Mouse (Mus musculus) embryo, embryonic 9.5 days (tissue): Measurements from ENCODE around the gene Paqr8.
"Not testable (repeated sequence)": the region's sequence is repeated elsewhere in the genome, so short reads cannot be mapped to it uniquely, and the experiment has no call there.

Experiments used
- DNase-seq: peaks from one replicate; pipeline ENCODE4 v3.0.0-alpha.2; 2017; ENCODE audit errors: extremely low spot score

The Paqr8 gene

DNA sequence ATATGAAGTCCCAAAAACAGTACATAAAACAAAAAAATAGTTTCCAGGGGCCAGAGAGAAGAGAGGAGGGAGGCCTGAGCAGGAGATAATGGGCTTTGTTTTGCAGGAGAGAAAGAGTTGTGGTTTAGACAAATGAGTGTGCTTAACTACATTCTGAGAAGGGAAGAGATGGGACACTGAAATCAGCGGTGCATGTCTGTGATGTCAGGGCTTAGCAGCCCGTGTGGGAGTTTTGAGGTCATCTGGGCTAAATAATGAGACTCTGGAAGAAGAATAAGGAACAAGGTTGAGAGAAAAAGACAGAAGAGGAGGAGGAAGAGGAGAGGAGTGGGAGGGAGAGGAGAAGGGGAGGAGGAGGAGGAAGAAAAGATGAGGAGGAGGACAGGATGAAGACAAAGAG, 21.7 kb downstream of the Paqr8 start:
- no peak for DNase-seq

DNA sequence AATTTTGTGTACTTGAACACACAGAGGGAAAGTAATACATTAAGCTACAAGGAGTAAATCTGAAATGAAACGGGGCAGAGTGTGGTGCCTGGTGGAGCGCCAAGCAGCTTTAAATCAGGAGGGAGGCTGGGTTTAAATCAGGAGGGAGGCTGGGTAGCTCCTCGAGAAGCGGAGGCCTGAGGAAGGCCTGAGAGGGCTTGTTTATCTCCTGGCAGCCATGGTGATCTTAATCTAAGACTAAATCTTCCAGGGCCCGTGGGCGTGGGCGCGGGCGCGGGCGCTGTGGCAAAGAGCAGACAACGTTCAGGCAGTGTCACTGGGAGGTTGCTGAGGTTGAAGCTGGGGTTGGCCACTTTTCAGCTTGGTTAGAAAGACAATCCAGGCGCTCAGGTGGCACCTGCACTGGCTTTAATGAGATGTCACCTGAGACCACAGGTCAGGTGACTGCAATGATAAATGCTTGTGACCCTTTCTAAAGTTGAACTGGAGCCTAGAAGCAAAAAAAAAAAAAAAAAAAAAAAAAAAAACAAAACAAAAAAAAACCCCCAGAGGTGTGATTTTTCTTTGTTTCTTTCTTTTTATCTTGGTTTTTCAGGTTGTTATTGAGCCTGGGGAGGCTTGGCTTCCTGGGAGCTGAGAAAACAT, 22.2 kb downstream of the Paqr8 start:
- no peak for DNase-seq

GRCm38 (mm10) chr1:20914769-20915168, 24.4 kb downstream of the Paqr8 start:
- no peak for DNase-seq

DNA sequence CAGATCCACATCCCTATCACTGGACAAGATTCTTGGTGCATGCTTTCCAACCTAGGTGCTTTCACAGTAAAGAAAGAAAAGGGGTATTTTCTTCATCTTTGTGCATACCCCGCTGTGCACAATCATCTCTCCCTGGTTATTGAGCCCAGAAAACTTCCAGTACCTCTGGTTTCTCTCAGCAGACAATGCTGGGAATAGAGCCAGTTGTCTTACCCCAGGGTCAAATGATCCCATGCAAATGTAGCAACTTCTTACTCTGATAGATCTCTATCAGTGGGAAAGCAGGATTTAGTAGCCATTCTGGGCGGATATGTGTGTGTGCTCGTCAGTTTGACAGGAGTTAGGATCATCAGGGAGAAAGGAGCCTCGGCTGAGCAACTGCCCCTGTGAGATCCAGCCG, 25.2 kb downstream of the Paqr8 start:
- DNase-seq = no peak

DNA sequence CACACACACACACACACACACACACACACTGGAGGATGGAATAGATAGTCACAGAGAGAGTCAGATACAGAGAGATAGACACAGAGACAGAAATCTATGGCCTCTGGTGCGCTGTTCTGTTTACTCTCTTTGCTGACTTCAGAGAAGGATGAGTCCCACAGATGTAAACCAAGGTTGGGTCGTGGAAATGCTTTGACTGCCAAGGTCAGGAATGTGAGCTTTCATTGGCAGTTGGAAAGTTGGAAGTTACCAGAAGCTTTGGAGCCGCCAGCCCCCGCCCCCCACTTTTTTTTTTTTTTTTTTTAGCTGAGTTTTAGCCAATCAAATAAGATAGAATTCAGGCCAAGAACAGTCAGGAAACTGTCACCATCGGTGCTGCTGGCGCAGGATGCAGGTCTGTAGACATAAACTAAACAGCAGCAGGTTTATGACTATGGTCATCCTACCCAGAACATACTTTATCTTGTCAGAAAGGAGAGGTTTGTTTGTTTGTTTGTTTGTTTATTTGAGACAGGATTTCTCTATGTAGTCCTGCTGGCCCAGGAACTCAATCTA, 27.2 kb downstream of the Paqr8 start:
- no peak for DNase-seq

GRCm38 (mm10) chr1:20919728-20920127, 29.3 kb downstream of the Paqr8 start:
- no peak for DNase-seq

- DNase-seq = no peak
These were observed 30.7 kb downstream of the Paqr8 start for GRCm38 (mm10) chr1:20921081-20921528.

- no peak for DNase-seq
These were observed 32.4 kb downstream of the Paqr8 start for GRCm38 (mm10) chr1:20922612-20923399.

DNA sequence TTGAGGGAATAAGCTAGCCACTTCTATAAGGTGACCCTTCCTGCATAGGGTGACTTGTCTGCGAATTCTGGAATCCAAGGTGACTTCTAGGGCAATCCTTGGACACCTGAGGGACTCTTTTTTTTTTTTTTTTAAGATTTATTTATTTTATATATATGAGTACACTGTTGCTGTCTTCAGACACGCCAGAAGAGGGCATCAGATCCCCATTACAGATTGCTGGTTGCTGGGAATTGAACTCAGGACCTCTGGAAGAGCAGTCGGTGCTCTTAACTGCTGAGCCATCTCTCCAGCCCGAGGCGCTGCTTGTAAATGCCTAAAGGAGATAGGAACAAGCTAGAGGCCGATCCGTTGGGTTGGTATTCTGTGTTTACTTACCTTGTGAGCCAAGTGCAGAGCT, 34.9 kb downstream of the Paqr8 start:
- not testable (repeated sequence) for DNase-seq

DNA sequence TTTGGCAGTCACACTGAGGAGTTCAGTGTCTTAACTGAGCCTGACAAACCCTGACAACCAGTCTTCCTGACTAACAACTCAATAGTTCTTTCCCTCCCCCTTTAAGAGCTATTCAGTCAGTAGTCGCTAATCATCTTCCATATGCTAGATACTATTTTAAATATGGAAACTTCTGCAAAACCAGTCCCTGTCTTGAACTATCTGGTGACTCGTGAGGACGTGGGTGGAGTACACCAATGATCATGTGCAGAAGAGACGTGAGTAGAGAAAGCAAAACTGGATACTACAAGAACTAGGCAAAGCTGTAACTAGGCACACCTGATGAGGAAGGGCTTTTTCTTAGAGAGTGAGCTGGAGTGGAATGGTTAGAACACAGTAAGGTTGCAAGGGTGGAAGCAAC, 35.5 kb downstream of the Paqr8 start:
- no peak for DNase-seq

DNA sequence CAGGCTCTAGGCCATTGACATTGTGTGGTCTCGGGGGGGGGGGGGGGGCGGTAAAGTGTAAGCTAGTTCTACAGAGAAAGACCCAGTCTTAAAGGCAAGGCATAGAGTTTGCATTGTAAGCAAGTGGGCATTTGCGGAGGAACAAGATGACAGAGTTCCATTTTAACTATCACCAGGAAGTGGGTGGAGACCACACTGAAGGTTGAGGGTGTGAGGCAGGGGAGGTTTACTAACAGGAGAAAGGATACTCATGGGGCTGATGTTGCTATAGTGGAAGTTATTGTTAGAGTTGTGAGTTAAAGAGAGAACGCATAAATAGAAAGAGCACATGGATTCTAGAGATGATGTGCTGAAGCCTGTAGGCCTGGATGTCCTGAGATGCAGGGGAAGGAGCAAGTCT, 36.0 kb downstream of the Paqr8 start:
- DNase-seq = no peak

DNA sequence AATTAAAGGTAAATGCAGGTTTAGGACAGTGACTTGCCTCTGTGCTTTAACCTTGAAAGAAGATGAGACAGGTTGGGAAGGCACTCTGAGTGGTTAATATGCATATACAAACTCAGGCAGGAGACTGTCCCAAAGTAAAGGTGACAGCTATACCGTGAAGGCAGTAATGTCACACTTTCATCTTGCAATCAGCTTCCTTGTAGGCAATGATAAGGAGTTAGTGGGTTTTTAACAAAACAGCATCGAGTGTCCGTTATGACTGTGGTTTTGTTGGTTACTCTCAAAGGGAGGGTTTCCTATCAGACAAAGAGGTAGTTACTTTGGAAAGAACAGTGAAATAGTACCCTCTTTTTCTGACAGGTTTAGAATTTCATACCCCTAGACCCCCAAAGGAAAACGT, 38.1 kb downstream of the Paqr8 start:
- no peak for DNase-seq

- peak; percentile 51 for DNase-seq
These were observed 43.1 kb downstream of the Paqr8 start for GRCm38 (mm10) chr1:20933457-20933856.

GRCm38 (mm10) chr1:20935106-20935505, 44.7 kb downstream of the Paqr8 start:
- no peak for DNase-seq

DNA sequence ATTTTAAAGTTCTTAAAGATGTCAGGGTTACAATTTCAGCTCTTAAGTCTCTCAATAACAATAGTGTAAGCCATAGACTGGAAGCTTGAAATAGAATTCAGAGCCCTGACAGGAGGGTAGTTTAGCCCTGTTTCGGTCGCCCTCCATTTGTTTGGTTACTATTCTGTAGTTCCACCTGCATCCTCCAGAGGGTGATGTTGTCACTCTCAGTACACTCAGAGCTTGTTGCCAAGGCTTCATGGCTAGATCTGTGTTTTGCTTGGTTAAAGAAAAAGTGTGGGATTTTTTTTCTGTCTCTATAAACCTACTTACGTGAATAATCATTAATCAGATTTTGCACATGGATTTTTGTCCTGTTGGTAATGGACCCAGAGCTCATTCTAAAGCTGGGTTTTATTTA, 48.6 kb downstream of the Paqr8 start:
- peak; percentile 56 for DNase-seq

- DNase-seq = no peak
These were observed 49.7 kb downstream of the Paqr8 start for GRCm38 (mm10) chr1:20940151-20940550.

GRCm38 (mm10) chr1:20941322-20941721, 50.9 kb downstream of the Paqr8 start:
- DNase-seq = no peak

DNA sequence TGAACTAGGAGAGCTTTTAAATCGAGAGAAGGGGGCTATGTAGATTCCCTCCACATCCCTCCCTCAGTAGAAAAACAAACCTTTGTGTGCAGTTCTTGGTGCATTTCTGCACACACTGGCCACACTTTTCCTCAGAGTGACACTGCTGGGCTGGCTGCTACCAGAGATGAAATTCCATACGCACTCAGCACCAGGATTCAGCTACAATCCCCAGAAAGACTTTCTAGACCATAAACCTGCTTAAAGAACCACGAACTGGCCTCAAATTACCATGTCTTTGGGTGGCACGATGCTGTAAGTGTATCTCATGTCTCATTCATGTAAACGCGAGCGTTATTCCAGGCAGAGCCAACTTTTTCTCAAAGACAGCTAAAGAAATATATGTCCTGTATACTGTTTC, 51.5 kb downstream of the Paqr8 start:
- no peak for DNase-seq

- no peak for DNase-seq
These were observed 52.6 kb downstream of the Paqr8 start for GRCm38 (mm10) chr1:20943016-20943415.

- DNase-seq = peak; percentile 98
These were observed 60.9 kb downstream of the Paqr8 start, which contains the start of gene Efhc1 for GRCm38 (mm10) chr1:20951300-20951763. Efhc1 (plus strand) TSS chr1:20951626.

- no peak for DNase-seq
These were observed 61.4 kb downstream of the Paqr8 start for GRCm38 (mm10) chr1:20951799-20952198.

GRCm38 (mm10) chr1:20954876-20955275, 64.5 kb downstream of the Paqr8 start:
- no peak for DNase-seq

- DNase-seq = no peak
These were observed 79.2 kb downstream of the Paqr8 start for GRCm38 (mm10) chr1:20969642-20970041.
